Mouse (Mus musculus) monocyte, adult 2 months (primary cell): ENCODE results near the gene Nudt14.

Experiments used
- DNase-seq, 2 experiments: peaks; one replicate each; pipeline ENCODE4 v3.0.0; 2022; ENCODE audit warnings: low spot score in 2 of 2, low read depth in 1 of 2

The Nudt14 gene

GRCm38 (mm10) chr12:112950761-112951129 lies 8.8 kb upstream of the Nudt14 start:
- no peak for DNase-seq

GRCm38 (mm10) chr12:112950040-112950760 lies 8.3 kb upstream of the Nudt14 start:
- peak in 1 of 2 experiments; percentile 33 for DNase-seq

DNA sequence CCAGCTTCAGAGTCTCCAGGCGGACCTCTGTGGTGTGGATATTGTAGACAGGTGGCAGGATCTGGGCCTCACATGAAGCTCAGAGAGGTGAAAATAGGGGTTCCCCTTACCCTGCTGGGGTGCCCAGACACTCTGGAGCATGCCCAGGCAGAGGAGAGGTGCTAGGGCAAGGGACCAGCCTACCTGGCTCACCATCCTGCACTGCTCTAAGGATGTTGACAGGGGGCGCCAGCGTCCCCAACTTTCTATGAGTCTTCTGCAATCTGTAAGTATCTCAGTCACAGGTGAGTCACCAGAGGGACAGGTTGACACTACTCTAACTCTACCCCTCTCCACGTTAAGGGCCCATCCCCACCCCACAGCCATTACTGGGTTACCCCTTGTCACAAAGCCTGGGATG lies 5.4 kb upstream of the Nudt14 start:
- DNase-seq = no peak

DNA sequence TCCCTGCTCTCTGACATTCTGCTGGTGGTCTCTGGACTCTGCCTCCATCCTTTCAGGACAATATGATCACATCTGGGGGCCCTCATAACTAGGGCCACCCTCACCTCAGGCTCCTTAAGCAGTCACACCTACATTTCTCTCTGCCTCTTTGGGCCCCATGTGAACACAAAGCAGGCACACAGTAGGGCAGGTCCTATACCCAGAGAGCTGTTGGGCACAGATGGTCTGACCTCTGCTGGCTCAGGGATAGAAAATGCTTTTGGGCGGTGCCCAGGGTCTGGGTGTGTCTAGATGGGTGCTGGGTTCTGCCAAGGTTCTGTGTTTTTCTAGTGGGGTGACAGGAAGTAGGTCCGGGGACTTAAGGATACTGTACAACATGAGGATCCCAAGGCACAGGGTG lies 1.7 kb upstream of the Nudt14 start:
- DNase-seq = no peak

DNA sequence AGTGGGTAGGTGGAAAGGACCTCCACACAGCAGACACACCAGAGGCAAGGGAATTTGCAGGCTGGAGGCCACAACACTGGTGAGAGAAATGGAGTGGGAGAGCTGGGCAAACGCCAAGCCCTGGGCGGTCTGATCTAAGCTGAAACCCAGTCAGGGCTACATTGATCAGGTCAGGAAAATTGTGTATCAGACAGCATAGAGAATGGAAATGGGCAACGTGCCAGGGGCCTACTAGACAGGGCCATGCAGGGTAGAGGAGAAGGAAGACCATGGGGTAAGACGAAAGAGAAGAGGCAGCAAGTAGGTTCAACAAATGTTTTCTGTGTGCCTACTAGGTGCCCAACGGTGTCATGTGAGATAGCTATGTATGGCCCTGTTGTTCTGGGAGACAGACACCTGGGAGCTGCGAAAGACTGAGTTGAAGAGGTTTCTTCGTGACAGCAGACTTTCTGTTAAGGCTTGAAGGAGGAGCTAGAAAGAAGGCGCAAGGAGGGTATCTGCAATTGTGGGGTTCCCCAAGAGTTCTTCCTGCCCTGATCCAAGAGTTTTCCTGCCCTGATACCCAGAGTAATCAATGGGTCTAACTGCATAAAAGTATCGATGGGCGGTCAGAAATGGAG lies 658 bp downstream of the Nudt14 start:
- DNase-seq = no peak

GRCm38 (mm10) chr12:112940710-112941109 lies 1.2 kb downstream of the Nudt14 start:
- no peak for DNase-seq

DNA sequence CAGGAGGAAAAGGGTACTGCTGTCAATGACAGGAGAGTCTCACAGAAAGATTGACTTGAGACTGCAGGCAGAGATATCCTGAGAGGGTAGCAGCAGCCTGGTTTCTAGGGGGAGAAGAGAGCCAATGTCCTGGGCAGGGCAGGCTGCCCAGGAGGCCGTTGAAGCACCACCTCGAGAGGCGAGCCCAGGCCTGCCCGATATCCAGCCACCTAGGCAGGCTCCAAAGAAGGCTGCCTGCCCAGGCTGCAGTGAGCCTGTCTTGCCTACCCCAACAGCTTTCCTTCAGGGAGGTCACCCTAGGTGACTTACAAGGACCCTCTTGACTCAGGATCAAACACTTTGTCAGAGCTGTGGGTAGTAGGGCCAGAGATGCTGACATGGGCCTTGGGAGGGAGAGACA lies 1.7 kb downstream of the Nudt14 start:
- DNase-seq = no peak

DNA sequence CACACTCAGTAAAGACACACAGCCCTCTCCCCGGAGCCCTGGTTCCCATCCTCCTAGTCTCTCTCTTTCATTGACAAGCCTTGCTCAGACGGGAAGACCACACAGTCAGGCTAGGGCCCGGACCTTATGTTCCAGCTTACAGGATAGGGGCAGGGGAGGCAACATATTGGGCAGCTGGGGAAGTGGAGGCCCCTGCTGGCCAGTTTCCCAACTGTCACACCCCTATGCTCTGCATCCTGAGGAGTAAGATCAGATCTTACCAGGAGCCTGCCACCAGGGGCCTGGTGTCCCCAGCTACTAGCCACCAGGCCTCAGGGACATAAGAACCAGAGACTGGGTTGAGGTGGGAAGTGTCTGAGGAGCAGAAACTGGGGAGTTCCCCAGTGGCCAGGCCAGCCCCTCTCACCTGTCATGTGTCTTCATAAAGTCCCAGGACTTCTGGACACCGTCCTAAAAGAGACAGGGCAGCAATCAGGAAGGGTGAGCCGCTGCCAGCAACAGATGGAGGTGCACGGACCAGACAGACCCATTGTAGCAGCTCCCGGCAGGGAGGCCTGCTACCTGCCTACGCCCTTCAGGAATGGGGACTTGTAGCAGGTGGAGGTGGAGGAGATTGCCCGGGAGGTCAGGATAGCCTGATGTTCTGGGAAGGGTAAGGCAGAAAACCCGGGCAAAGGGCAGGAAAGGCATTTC lies 2.9 kb downstream of the Nudt14 start:
- no peak for DNase-seq

DNA sequence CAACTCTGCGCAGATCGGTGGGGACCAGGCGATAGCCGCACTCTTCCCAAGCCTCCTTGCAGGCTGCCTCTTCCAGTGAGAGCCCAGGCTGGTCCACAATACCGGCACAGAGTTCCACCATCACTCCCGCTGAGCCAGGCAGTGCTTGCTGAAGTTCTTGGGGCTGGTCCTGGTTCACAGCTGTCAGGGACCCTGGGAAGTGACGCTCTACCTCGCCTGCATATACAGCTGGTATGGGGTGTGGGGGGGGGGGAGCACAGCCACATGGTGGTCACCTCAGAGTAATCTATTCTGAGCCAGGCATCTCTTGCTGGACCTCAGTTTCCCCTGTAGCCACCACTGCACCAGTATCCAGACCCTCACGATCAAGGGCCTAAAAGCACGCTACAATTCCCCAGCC lies 3.6 kb downstream of the Nudt14 start:
- DNase-seq = no peak

- no peak for DNase-seq
Measured at GRCm38 (mm10) chr12:112937906-112938305, 4.0 kb downstream of the Nudt14 start.

DNA sequence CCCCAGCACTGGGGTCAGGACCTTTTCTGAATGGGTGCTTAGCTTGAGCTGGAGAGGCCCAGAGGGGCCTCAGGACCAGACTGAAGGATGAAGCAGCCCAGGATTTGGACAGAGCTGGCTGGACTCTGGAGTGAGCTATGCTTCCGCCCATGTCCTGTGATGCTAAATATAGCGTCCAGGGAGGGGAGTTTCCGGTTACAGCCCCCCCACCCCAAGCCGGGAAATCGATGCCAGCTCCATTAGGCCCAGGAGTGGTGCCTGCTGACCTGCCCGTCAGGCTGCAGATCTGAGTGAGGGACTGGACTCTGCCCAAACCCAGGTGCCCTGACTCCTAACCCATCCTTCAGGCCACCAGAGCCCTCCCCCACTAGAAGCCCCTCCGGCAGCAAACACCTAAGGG lies 9.3 kb downstream of the Nudt14 start:
- no peak for DNase-seq

DNA sequence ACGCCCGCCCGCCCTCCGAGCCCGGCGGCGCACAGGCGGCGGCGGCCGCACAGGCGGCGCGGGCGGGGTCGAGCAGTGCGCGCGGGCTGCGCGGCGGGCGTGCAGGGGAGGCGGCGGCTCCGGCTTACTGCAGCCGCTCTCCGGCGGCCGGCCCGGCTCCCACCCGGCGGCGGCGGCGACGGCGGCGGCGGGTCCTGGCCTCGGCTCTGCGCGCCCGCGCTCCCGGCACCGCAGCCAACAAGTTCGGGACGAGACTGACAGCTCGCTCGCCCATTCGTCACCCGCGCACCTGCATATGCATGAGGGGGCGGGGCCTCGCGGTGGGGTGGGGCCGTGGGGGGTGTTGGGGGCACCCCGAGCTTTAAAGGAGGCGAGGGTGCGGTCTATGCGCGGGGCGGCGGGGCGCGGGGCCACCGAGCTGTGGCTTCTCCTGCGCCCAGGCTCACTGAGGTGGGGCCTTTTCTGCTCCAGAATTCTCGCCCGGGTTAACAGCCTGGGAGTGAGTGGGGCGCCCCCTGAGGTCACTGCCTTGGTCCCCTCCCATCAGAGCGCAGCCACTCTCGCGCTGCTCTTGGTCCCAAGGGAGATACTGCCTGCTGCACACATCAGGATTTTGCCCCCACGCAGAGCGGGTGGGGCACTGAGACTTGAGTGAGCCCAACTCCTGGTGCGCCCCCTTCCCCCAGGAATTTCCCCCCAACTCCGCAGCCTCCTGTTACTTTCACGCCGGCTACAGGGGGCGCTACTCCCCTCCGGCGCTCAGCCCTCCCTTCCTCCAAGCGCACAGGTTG lies 12.2 kb downstream of the Nudt14 start, which contains the start of gene Jag2:
Jag2 (minus strand) TSS at position 215 of the 791 bp plus-strand sequence.
- no peak for DNase-seq

DNA sequence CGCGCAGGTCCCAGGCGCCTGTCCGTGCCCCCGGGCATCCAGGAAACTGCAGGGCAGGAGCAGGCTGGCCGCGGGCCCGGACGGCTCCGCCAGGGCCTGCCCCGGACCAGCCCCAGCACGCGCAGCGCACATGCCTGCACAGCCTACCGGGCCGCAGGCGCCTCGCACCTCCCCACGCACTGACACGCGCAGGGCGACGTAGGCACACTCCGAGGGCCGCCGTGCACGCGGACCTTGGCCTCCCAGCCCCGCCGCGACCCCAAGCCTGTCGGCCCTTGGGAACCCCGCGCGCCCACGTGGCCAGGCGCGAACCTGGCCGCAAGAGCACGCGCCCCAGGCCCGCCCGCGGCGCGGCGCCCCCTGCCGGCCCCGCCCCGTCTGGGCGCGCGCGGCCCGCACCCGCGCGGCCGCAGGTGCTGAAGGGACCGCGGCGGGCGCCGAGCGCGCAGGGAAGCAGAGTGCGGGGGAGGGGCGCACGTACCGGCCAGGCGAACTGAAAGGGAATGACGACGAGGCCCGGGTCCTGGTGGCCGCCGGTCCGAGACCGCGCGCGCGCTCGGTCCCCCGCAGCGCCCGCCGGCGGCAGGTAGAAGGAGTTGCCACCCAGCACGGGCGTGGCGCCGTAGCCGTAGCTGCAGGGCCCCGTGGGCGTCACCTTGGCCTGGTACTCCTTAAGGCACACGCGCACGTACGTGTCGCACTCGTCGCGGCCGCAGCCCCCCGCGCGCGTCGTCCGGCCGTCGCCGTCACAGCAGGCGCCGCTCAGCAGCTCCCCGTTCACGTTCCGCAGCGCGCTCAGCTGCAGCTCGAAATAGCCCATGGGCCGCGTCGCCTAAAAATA lies 13.3 kb downstream of the Nudt14 start:
- no peak for DNase-seq

DNA sequence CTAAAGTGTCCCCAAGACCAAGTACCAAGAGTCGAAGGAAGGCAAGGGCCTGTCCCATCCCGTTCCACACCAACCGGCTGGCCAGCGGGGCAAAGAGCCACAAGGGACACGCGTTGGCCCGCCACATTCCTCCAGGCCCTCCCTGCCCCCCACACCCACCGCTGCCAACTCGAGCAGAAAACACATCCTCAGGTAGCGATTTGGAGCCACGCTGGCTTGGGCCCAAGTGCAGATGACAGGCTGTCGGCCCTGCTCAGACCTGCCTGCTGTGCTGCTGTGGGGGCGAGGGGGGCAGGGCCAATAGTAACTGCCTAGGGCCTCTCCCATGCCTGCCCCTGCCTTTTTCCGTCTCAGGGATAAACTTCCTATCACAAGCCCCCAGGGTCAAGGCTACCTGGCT lies 14.7 kb downstream of the Nudt14 start:
- no peak for DNase-seq

DNA sequence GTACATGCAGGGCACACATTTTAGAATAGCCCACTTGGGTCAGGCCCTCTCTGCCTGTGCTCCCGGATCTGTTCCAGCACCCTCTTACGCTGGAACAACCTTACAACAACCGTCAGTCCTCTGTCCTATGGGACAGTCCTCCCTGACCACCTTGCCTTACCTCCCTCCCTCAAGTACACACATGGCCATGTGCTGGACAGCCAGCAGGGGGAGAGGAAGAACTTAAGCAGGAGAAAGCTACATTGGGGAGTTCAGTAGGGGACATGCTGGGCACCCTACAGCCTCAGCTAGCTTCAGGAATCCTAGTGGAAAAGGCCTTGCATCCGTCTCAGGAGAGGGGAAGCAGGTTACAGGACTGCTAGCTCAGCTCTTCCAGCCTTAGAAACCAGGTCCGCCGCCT lies 16.0 kb downstream of the Nudt14 start:
- no peak for DNase-seq

DNA sequence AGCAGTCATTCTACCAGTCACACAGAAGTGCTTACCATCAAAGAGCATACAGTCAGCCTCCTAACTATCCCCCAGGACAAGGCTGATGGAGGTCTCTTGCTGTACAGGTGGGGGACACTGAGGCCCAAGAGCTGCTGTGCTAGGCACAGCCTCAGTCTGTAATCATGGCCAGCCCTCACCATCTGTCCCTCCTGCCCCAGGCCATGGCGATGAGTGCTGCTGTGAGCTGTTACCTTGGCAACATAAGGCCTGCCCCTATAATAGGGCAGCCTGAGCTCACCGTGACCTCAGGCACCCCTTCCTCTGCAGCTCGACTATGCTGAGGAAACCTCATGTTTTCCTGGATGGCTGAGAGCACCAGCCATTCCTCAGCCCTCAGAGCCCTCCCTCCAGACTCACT lies 19.4 kb downstream of the Nudt14 start:
- DNase-seq = no peak

DNA sequence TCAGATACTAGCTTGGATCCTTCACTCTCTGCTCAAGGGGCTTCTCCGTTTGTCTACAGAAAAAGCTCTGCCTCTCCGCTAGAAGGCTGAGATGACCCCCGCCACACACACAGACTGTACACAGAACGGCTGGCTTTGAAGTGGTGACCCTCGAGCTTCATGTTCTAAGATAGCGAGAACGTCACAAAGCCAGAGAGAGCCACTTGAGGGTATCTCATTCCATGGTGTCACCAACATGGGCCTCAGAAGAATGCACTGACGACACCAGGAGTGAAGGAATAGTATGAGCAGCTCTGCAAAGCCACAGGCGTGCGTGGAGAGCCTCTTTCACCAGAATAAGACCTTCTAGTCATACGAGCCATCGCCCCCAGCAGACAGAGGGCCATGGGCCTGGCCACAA lies 20.4 kb downstream of the Nudt14 start:
- DNase-seq = no peak

DNA sequence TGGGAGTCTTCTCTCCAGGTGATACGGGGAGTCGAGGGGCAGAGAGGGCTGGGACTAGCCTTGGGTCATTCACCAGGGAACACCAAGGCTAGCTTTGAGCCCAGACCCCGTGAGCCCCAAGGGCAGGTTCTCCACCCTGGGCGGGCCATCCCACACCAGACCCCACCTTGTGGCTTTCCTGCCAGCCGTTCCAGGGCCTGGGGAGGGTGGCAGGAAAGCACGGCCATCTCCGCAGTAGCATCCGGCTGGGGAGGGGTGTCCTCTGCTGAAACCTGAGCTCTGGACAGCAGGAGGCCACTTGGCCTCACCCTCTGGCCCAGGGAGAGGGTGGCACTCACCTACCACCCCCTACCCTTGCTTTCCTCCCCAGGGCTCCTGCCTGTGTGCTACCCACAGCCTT lies 24.0 kb downstream of the Nudt14 start:
- no peak for DNase-seq

DNA sequence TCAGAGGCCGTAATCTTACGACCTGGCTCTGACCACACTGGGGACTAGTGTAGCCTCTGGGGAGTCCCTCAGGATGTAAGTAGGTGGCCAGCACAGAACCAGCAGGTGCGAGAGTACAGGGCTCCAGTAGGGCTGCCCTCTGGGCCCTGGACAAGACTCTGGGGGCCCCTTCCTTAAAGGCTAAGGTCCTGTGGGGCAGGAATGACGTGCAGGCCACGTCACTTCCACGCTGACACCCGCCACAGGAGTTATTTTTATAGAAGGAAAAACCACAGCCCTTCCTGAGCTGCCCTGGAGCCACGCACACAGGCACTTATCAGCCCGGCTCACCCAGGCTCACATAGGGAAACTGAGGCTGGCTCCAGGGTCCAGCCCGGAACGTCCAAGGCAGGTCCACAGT lies 24.4 kb downstream of the Nudt14 start:
- no peak for DNase-seq

- no peak for DNase-seq
Measured at GRCm38 (mm10) chr12:112916698-112917400, 25.1 kb downstream of the Nudt14 start.
